11 mouse cellular contexts compared by ENCODE assay signal in the genomic region with DNA sequence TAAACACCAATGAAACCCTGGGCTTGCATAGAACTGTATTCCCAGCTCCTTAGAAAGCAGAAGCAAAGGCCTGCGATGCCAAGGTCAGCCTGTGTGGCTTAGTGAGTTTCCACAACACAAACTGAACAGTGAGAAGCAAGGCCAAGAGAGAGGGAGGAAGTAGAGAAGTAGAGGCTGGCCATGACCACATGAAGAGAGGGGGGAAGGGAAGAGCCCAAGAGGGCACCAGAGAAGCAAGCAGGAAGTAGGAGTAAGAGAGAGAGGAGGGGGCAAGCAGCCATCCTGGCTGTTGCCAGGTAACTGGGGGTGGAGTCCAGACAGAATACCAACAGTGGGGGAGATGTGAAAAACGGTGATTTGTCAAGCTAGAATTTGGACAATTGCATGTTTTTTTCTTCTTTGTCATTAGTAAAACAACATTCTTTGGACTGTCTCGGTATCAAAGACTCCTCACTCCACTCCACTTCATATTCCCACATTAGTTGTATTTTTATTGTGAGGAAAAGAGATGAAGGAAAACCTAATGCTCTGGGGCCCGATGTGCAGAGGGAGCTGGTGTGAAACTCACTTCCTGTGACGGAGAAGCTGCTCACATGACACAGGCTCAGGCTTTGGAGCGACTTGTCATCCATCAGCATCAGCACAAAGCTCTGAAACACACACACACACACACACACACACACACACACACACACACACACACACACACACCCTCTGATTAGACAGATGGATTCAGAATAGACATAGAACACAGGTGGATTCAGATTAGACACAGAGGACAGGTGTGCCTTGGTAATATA.
A peak's percentile ranks its signal among the peaks of the same experiment; 100 is the strongest.
DNase-seq lines count a peak whose midpoint lies in the region; ATAC-seq and TF ChIP-seq lines count a peak whose summit lies in the region.
"Had no signal": no experiment of that assay in that cellular context is flagged by ENCODE, and none has a peak within 500 bp of the region (broad histone marks: within the 10 kb centered on the region; RNA-seq: fewer than 3 reads in every experiment).

No protein-coding gene starts in this region.

- H3K4me2 ChIP-seq in midbrain, postnatal 0 days (ENCODE audit: low read depth, low read length, poor library complexity, severe bottlenecking): no peak overlapping the region
- H3K4me2 ChIP-seq: forebrain, embryonic 15.5 days; lung, embryonic 15.5 days had no signal

- TF ChIP-seq CTCF in midbrain, postnatal 0 days (IDR thresholded peaks at IDR 0.05): no peak

- H3K4me3 ChIP-seq in macrophage (ENCODE audit: inconsistent target): no peak overlapping the region
- H3K4me3 ChIP-seq in midbrain, postnatal 0 days (ENCODE audit: low read depth, low read length): no peak overlapping the region
- H3K4me3 ChIP-seq: forebrain, embryonic 15.5 days; lung, embryonic 15.5 days had no signal

- no peak overlapping the region for H3K9ac ChIP-seq in midbrain, postnatal 0 days (replicated peaks; ENCODE audit: low read length, poor library complexity, severe bottlenecking)
- H3K9ac ChIP-seq: forebrain, embryonic 15.5 days; lung, embryonic 15.5 days had no signal

- H3K27me3 ChIP-seq in midbrain, postnatal 0 days (ENCODE audit: insufficient read depth, low read length): no peaks in the 10 kb centered on the region
- H3K27me3 ChIP-seq: forebrain, embryonic 15.5 days; lung, embryonic 15.5 days had no signal

- no peaks in the 10 kb centered on the region for H3K36me3 ChIP-seq in macrophage (ENCODE audit: inconsistent target)
- H3K36me3 ChIP-seq in midbrain, postnatal 0 days (ENCODE audit: insufficient read depth, low read length): no peaks in the 10 kb centered on the region
- H3K36me3 ChIP-seq: forebrain, embryonic 15.5 days; lung, embryonic 15.5 days had no signal

- peak overlapping the region; percentile 81 for H3K27ac ChIP-seq in macrophage
- H3K27ac ChIP-seq in midbrain, postnatal 0 days (ENCODE audit: low read depth, low read length): no peak overlapping the region
- H3K27ac ChIP-seq: forebrain, embryonic 15.5 days; hindbrain, postnatal 0 days; lung, embryonic 15.5 days had no signal

- 18% methylated on average over 4 of the region's 6 CpGs for WGBS in macrophage (ENCODE audit: missing documents)
- 63% methylated on average over 6 of the region's 6 CpGs for WGBS in midbrain, postnatal 0 days

- no peaks in the 10 kb centered on the region for H3K4me1 ChIP-seq in midbrain, postnatal 0 days (ENCODE audit: insufficient read depth, low read length)
- H3K4me1 ChIP-seq: forebrain, embryonic 15.5 days had no signal

- peak; percentile 58 to 77; a peak in 3 of 4 replicates for ATAC-seq in hematopoietic stem cell, adult 5-6 weeks (replicated peaks in 1 of 2; ENCODE audit: insufficient read depth in 1 of 2, low FRiP score in 2 of 2, low TSS enrichment in 1 of 2, low read depth in 1 of 2, poor library complexity in 2 of 2, severe bottlenecking in 2 of 2)
- no peak for ATAC-seq in midbrain, postnatal 0 days (ENCODE audit: low FRiP score)
- ATAC-seq: forebrain, embryonic 15.5 days; hindbrain, postnatal 0 days had no signal

- no peaks in the 10 kb centered on the region for H3K9me3 ChIP-seq in midbrain, postnatal 0 days (ENCODE audit: low read length)
- H3K9me3 ChIP-seq: forebrain, embryonic 15.5 days; lung, embryonic 15.5 days had no signal

- H3K79me2 ChIP-seq in macrophage (ENCODE audit: inconsistent target): no peaks in the 10 kb centered on the region

- intact Hi-C loops in left cerebral cortex, postnatal 4 days (cut with DNase I): no loop called here

- DNase-seq in 416B (ENCODE audit: low read depth): peak; percentile 77
- peak; percentile 81 for DNase-seq in A20 (ENCODE audit: low read depth, low spot score)
- DNase-seq in adipocyte (ENCODE audit: low spot score): no peak
- DNase-seq in midbrain, postnatal 0 days (ENCODE audit: low spot score): no peak
- no peak for DNase-seq in left cerebral cortex, postnatal 4 days
- no peak for DNase-seq in right cerebral cortex, postnatal 14 days

Comparison
In these comparisons a context has a peak if more than half of its experiments do, and no peak if none do; other contexts are left out.
1. DNase-seq: peak in 416B (single experiment) and A20 (single experiment); none in adipocyte (single experiment), midbrain, postnatal 0 days (single experiment), left cerebral cortex, postnatal 4 days (single experiment) and right cerebral cortex, postnatal 14 days (single experiment).